Mouse (Mus musculus) limb, embryonic 15.5 days (tissue): ENCODE results near the gene Fam126b. TPM values are rescaled to one million over a fixed set of nuclear protein-coding genes. Genes with fewer than 3 reads are reported as not detected.
"Not testable (repeated sequence)": the region's sequence is repeated elsewhere in the genome, so short reads cannot be mapped to it uniquely, and the experiment has no call there.

Experiments
- ATAC-seq: fragments of 200-750 bp; cut with Nextera tagmentation; 2 replicates; pipeline ENCODE4 v1.8.0; 2017; ENCODE audit warnings: low read depth, moderate TSS enrichment; ENCODE audit not compliant: insufficient number of reproducible peaks, low FRiP score, low TSS enrichment
- H3K27ac ChIP-seq: fragments of 300-500 bp; sonication (generic); 2 replicates; pipeline ENCODE4 v1.5.1; 2015; ENCODE audit warnings: moderate library complexity, mild to moderate bottlenecking, inconsistent platforms
- H3K27me3 ChIP-seq: fragments of 300-500 bp; sonication (generic); 2 replicates; pipeline ENCODE4 v1.6.1; 2015; ENCODE audit warnings: inconsistent platforms
- H3K36me3 ChIP-seq: fragments of 300-500 bp; sonication (generic); 2 replicates; pipeline ENCODE4 v1.6.1; 2015; ENCODE audit warnings: inconsistent platforms
- H3K4me1 ChIP-seq: fragments of 300-500 bp; sonication (generic); 2 replicates; pipeline ENCODE4 v1.6.1; 2015; ENCODE audit warnings: inconsistent platforms
- H3K4me2 ChIP-seq: fragments of 300-500 bp; sonication (generic); 2 replicates; pipeline ENCODE4 v1.6.1; 2015; ENCODE audit warnings: mild to moderate bottlenecking, inconsistent platforms
- H3K4me3 ChIP-seq: fragments of 300-500 bp; sonication (generic); 2 replicates; pipeline ENCODE4 v1.5.1; 2015; ENCODE audit warnings: mild to moderate bottlenecking, inconsistent platforms
- H3K9ac ChIP-seq: fragments of 300-500 bp; sonication (generic); 2 replicates; pipeline ENCODE4 v1.6.1; 2015; ENCODE audit warnings: inconsistent platforms
- H3K9me3 ChIP-seq: fragments of 300-500 bp; sonication (generic); 2 replicates; pipeline ENCODE4 v1.6.1; 2016; ENCODE audit warnings: inconsistent platforms
- WGBS: fragments of 180-500 bp; shearing (Covaris S2); methylation state at CpG from one replicate; pipeline ENCODE4 v1.1.7; 2015; 5-methylcytosine and 5-hydroxymethylcytosine counted together
- polyA plus RNA-seq: library from polyadenylated mRNA; unstranded; fragments of >200 nt; fragmentation: Nextera tagmentation; extraction: Ambion mirVana; gene quantifications from 2 replicates; pipeline ENCODE4 v1.2.1, GENCODE M21; 2015

Fam126b gene
- polyA plus RNA-seq, 1 experiment from 2014 or later = 7.4 TPM

- Histone ChIP-seq H3K27ac (no peak overlapping the region), H3K9ac (no peak overlapping the region), H3K4me2 (no peak overlapping the region), H3K9me3 (no peaks in the 10 kb centered on the region), H3K4me3 (no peak overlapping the region), H3K36me3 (peaks cover 10% of the 10 kb centered on the region; the same call in 1 of the 2 replicates), H3K4me1 (no peaks in the 10 kb centered on the region), H3K27me3 (no peaks in the 10 kb centered on the region)
- WGBS = 88% methylated on average over 5 of the region's 5 CpGs
- no peak for ATAC-seq
Measured at GRCm38 (mm10) chr1:58564981-58565380, 21.1 kb downstream of the Fam126b start.

- H3K27me3 ChIP-seq = no peaks in the 10 kb centered on the region
- no peak overlapping the region for H3K9ac ChIP-seq
- no peak for ATAC-seq
- H3K4me3 ChIP-seq = no peak overlapping the region
- no peaks in the 10 kb centered on the region for H3K9me3 ChIP-seq
- H3K4me1 ChIP-seq = no peaks in the 10 kb centered on the region
- peaks cover 11% of the 10 kb centered on the region; the same call in 1 of the 2 replicates for H3K36me3 ChIP-seq
- no peak overlapping the region for H3K27ac ChIP-seq
- H3K4me2 ChIP-seq = no peak overlapping the region
- WGBS = 94% methylated on average over 1 of the region's 1 CpGs
Measured at GRCm38 (mm10) chr1:58562455-58562854, 23.7 kb downstream of the Fam126b start.

- not testable (repeated sequence) for ATAC-seq, H3K4me3 ChIP-seq, H3K9me3 ChIP-seq, H3K4me1 ChIP-seq, H3K4me2 ChIP-seq, H3K27ac ChIP-seq, H3K9ac ChIP-seq, H3K27me3 ChIP-seq
- 92% methylated on average over 6 of the region's 6 CpGs for WGBS
- peaks cover 15% of the 10 kb centered on the region for H3K36me3 ChIP-seq
Measured at GRCm38 (mm10) chr1:58560370-58560769, 25.8 kb downstream of the Fam126b start.

- no peaks in the 10 kb centered on the region for H3K4me1 ChIP-seq
- 73% methylated on average over 1 of the region's 1 CpGs for WGBS
- H3K9ac ChIP-seq = no peak overlapping the region
- H3K4me2 ChIP-seq = no peak overlapping the region
- H3K27me3 ChIP-seq = no peaks in the 10 kb centered on the region
- no peak overlapping the region for H3K4me3 ChIP-seq
- peaks cover 48% of the 10 kb centered on the region for H3K36me3 ChIP-seq
- ATAC-seq = no peak
- no peaks in the 10 kb centered on the region for H3K9me3 ChIP-seq
- H3K27ac ChIP-seq = no peak overlapping the region
Measured at GRCm38 (mm10) chr1:58541386-58541785, 44.7 kb downstream of the Fam126b start.

GRCm38 (mm10) chr1:58507249-58507648 lies 78.9 kb downstream of the Fam126b start:
- Histone ChIP-seq H3K9ac (no peak overlapping the region), H3K4me2 (no peak overlapping the region), H3K36me3 (no peaks in the 10 kb centered on the region), H3K27me3 (no peaks in the 10 kb centered on the region), H3K27ac (no peak overlapping the region), H3K4me3 (no peak overlapping the region), H3K9me3 (peaks cover 18% of the 10 kb centered on the region; the same call in 1 of the 2 replicates), H3K4me1 (peaks cover 8% of the 10 kb centered on the region; the same call in 1 of the 2 replicates)
- no peak for ATAC-seq
- 93% methylated on average over 3 of the region's 3 CpGs for WGBS

GRCm38 (mm10) chr1:58504577-58505254 lies 81.4 kb downstream of the Fam126b start, which contains the start of gene Orc2:
Orc2 (minus strand) TSS chr1:58505109.
- Histone ChIP-seq H3K9me3 (peaks cover 18% of the 10 kb centered on the region; the same call in 1 of the 2 replicates), H3K4me3 (peak within 1 kb of the TSS; percentile 99), H3K9ac (peak within 1 kb of the TSS; percentile 93), H3K27me3 (no peaks in the 10 kb centered on the region), H3K4me2 (peak within 1 kb of the TSS; percentile 85), H3K36me3 (peaks cover 9% of the 10 kb centered on the region), H3K27ac (peak within 1 kb of the TSS; percentile 86), H3K4me1 (peaks cover 8% of the 10 kb centered on the region; the same call in 1 of the 2 replicates)
- ATAC-seq = peak; percentile 98
- WGBS = under 1% methylated on average over 64 of the region's 64 CpGs

GRCm38 (mm10) chr1:58503793-58504370 lies 82.2 kb downstream of the Fam126b start:
- Histone ChIP-seq H3K27me3 (no peaks in the 10 kb centered on the region), H3K9ac (peak overlapping the region; percentile 93), H3K27ac (peak overlapping the region; percentile 86; the same call in 1 of the 2 replicates), H3K4me3 (peak overlapping the region; percentile 99), H3K9me3 (peaks cover 12% of the 10 kb centered on the region; the same call in 1 of the 2 replicates), H3K36me3 (peaks cover 15% of the 10 kb centered on the region), H3K4me2 (peak overlapping the region; percentile 85), H3K4me1 (peaks cover 8% of the 10 kb centered on the region; the same call in 1 of the 2 replicates)
- 27% methylated on average over 9 of the region's 9 CpGs for WGBS
- ATAC-seq = no peak

- Histone ChIP-seq H3K36me3 (peaks cover 18% of the 10 kb centered on the region), H3K4me3 (peak overlapping the region; percentile 99; the same call in 1 of the 2 replicates), H3K27ac (no peak overlapping the region), H3K4me1 (peaks cover 8% of the 10 kb centered on the region; the same call in 1 of the 2 replicates), H3K27me3 (no peaks in the 10 kb centered on the region), H3K4me2 (no peak overlapping the region), H3K9ac (no peak overlapping the region), H3K9me3 (peaks cover 6% of the 10 kb centered on the region; the same call in 1 of the 2 replicates)
- ATAC-seq = no peak
Measured at GRCm38 (mm10) chr1:58503134-58503533, 83.0 kb downstream of the Fam126b start.

GRCm38 (mm10) chr1:58498758-58499157 lies 87.4 kb downstream of the Fam126b start:
- Histone ChIP-seq H3K27me3 (no peaks in the 10 kb centered on the region), H3K36me3 (peaks cover 50% of the 10 kb centered on the region)

GRCm38 (mm10) chr1:58497678-58498077 lies 88.4 kb downstream of the Fam126b start:
- Histone ChIP-seq H3K27me3 (no peaks in the 10 kb centered on the region), H3K4me1 (no peaks in the 10 kb centered on the region), H3K36me3 (peaks cover 55% of the 10 kb centered on the region), H3K9me3 (no peaks in the 10 kb centered on the region), H3K27ac (no peak overlapping the region), H3K9ac (no peak overlapping the region), H3K4me3 (no peak overlapping the region), H3K4me2 (no peak overlapping the region)
- no peak for ATAC-seq
- WGBS = 95% methylated on average over 4 of the region's 4 CpGs

More at GRCm38 (mm10) chr1:58498758-58499157, 87.4 kb downstream of the Fam126b start:
- no peak for ATAC-seq
- Histone ChIP-seq H3K9ac (no peak overlapping the region), H3K4me2 (no peak overlapping the region), H3K9me3 (no peaks in the 10 kb centered on the region), H3K4me3 (no peak overlapping the region), H3K27ac (no peak overlapping the region), H3K4me1 (peaks cover 5% of the 10 kb centered on the region; the same call in 1 of the 2 replicates)
- WGBS = 100% methylated on average over 1 of the region's 1 CpGs

- H3K9me3 ChIP-seq = no peaks in the 10 kb centered on the region
- H3K36me3 ChIP-seq = peaks cover 75% of the 10 kb centered on the region
- H3K4me1 ChIP-seq = no peaks in the 10 kb centered on the region
- no peaks in the 10 kb centered on the region for H3K27me3 ChIP-seq
- no peak overlapping the region for H3K27ac ChIP-seq
- 93% methylated on average over 6 of the region's 6 CpGs for WGBS
- no peak overlapping the region for H3K4me2 ChIP-seq
- no peak overlapping the region for H3K9ac ChIP-seq
- ATAC-seq = no peak
- H3K4me3 ChIP-seq = no peak overlapping the region
Measured at GRCm38 (mm10) chr1:58495603-58496002, 90.5 kb downstream of the Fam126b start.

GRCm38 (mm10) chr1:58482647-58483046 lies 103.5 kb downstream of the Fam126b start:
- no peak overlapping the region for H3K4me2 ChIP-seq
- H3K4me1 ChIP-seq = no peaks in the 10 kb centered on the region
- H3K9me3 ChIP-seq = no peaks in the 10 kb centered on the region
- WGBS = 94% methylated on average over 4 of the region's 4 CpGs
- H3K36me3 ChIP-seq = peaks cover 61% of the 10 kb centered on the region
- H3K27ac ChIP-seq = no peak overlapping the region
- ATAC-seq = no peak
- H3K9ac ChIP-seq = no peak overlapping the region
- H3K27me3 ChIP-seq = no peaks in the 10 kb centered on the region
- no peak overlapping the region for H3K4me3 ChIP-seq
